Mouse (Mus musculus) heart, postnatal 0 days (tissue): ENCODE measurements around the gene Rap1gap2.

Source experiments
- CTCF ChIP-seq: IDR thresholded peaks from 2 replicates; pipeline ENCODE4 v1.5.1; 2016; ENCODE audit warnings: antibody characterized with exemption, control low read depth, low read depth
- EP300 ChIP-seq: IDR thresholded peaks from 2 replicates; pipeline ENCODE4 v1.6.1; 2016; ENCODE audit warnings: antibody characterized with exemption, low read depth

DNA sequence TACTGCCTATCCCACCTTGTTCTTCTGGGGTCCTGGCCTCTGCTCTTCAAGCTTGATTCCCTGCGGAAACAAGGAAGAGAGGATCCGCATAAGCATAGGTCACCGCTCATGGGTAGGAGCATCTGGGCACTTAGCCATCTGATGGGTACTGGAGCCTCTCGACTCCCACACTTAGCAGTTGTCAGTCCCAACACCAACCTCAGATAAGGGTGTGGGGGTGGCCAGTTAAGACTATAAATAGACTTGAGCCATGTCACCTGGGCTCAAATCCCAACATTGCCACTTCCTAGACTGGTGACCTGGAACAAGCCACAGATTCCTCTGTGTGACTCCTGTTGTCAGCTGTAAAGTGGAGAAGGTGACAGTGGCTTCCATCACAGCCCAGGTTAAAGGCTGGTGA is 172.5 kb downstream of the Rap1gap2 start:
- TF ChIP-seq CTCF = no peak
- TF ChIP-seq EP300 = peak; percentile 72; the same call in 1 of the 2 replicates
